Mouse (Mus musculus) embryo, embryonic 11 days (tissue): Measurements from ENCODE around the gene Smagp.

Experiments used
- DNase-seq: peaks from one replicate; pipeline ENCODE4 v3.0.0-alpha.2; 2015

Gene Smagp

DNA sequence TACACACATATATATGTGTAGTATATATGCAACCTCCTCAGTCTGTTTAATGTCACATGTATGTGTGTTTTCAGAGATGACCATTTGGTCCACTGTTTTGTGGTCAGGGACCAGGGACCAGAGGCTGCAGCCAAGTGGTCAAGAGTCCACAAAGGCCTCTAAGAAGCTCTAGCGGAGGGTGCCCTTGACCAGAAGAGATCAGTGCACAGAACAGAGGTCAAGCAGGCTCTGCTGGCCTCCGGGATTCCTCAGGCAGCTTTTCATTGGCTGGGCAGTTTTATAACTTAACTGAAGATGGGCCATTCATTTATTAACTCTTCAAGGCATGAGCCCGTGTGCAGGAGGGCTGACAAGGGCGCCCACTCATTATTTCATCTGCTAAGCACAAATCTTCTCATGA lies 49.6 kb downstream of the Smagp start:
- DNase-seq, result no peak

DNA sequence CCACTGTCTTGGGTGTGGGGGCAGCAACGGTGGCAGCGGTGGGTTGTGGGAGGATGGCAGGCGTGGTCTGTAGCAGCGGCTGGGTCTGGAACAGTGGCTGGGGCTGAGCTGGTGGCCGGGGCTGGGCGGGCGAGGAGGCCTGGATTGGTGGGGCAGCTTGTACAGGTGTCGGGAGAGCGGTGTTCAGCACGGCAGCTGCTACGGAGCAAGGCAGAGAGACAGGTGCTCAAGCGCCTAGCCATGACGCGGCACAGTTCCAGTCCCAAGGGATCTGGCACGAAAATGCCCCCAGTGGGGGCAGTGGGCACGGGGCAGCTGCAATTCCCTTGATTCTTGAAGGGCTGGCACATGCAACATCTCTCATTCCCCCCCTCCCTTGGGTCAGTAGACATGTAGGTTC lies 50.8 kb downstream of the Smagp start:
- no peak for DNase-seq

DNA sequence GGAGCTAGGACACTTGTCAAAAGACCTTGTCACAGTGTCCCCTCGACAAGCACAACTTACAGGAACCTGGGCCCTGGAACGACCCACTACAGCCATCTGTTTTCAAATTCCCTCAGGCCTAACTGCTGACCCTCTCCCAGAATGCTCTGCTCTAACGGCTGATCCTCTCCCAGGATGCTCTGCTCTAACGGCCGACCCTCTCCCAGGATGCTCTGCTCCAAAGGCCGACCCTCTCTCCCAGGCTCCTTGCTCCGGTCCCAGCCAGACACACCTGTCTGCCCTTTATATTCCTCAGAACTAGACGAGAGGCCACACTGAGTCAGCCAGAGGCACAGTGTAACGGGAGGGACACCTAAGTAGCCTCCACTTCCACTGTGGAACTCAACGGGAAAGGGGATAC lies 56.6 kb downstream of the Smagp start:
- no peak for DNase-seq

DNA sequence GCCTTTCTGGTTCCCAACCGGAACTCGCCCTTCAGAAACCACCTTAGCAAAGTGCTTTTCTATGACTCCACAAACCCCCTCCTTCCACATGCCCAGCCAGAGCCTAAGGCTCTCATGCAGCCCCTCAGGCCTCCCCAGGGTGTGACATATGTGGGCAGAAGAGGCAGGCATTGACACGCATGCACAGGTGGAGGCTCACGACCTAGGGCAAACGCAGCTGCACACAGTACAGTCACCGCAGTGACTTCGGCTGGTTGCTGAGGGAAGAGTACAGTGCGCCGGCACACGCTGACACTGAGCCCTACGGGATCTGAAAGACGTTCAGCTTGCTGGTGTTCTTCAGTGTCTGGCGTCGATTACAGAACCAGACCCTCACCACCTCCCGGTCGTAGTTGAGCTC lies 58.8 kb downstream of the Smagp start:
- no peak for DNase-seq

DNA sequence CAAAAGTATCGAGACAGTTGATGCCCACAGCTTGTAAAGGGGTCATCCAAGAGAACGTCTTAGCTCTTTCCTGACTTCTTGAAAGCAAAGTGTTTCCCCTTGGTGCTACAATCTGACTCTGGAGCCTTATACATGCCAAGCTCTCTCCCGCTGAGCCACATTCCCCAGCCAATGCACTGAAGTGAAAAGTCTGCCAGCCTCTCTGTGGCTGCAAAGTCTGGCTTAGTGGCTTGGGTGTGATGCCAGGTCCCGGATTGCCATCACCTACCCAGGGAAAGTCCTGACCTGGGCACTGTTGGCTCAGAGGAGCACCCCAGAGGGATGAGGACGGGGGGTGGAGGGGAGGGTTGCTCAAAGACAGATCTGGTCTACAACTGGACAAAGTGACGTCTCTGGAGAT lies 59.9 kb downstream of the Smagp start:
- no peak for DNase-seq

DNA sequence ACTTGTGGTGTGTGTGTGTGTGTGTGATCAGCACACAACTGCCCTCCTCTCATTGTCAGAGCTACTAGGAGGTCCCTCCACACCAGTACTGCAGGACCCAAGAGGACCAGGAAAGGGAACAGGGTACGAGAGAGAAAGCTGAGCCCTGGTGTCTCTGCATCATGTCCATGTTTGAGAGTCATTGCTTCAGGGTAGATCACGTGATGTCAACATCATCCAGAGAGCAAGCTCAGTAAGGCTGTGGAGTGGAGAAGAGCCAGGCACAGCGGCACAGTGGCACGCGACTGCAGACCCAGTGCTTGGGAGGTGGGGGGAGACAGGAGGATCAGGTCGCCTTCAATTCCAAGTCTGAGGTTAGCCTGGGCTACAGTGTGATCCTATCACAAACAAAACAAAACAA lies 60.3 kb downstream of the Smagp start:
- no peak for DNase-seq

DNA sequence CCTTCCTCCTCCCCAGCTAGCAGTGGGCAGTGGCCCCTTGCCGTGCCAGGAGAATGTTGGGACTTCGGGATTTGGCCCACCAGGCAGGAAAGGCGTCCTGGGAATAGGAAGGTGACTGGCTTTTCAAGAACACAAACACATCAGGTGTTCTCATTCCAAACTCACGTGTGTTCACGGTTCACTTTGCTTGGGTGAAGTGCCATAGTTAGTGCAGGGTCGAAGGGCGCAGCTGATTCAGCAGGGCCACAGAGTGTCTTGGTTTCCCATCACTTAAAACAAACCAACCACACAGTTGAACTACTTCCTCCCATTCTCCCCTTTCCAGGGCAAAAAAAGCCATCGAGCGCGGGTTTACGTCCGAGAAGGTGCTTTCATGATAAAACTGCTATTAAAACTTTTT lies 61.4 kb downstream of the Smagp start:
- DNase-seq, result no peak

DNA sequence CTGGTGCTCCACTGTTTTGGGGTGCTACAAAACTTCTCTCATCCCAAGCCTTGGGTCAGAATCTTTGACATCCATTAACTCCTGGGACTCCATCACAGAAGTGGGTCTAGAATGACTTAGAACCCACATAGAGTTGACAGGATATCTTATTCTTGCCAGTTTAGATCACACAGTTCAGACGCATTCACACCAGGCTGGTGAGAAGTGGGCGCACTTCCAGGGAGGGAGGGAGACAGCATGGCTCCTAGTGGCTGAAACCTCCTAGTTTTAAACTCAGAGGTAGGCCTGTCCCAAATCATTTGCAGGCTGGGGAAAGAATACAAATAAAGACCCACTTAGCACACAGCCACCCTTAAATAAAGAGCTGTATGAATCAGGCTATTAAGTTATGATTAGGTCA lies 62.4 kb downstream of the Smagp start:
- no peak for DNase-seq

DNA sequence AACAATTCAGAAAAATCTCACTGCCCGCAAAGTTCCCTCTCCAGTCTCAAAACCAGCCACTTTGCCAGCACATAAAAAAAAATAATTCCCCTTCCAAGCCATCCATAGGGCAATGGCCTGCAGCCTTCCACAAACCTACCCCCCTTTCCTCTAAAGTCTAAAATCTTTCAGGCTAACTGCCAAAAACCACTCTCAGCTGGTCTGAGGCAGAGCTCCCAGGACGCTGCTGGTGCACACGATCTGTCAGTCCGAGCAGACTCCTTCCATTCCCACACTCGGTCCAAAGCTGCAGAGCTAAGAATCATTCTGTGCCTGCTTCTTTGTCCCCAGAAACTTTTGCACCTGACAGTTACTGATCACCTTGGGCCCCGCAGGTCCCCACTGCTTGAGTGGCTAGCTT lies 62.8 kb downstream of the Smagp start:
- DNase-seq, result no peak
